Mouse (Mus musculus) ES-Bruce4 (cell line): ENCODE measurements around the gene Plekhm3. TPM values are rescaled to one million over a fixed set of nuclear protein-coding genes. Genes with fewer than 3 reads are reported as not detected.

Experiments used
- H3K27ac ChIP-seq: 2 replicates; pipeline ENCODE4 v1.5.1; 2012; ENCODE audit warnings: low read length, inconsistent platforms; ENCODE audit not compliant: insufficient read depth
- H3K27me3 ChIP-seq: 2 replicates; pipeline ENCODE4 v1.6.1; 2012; ENCODE audit warnings: mild to moderate bottlenecking, low read length, inconsistent platforms; ENCODE audit not compliant: control insufficient read depth, poor library complexity, insufficient read depth, severe bottlenecking
- H3K36me3 ChIP-seq: 2 replicates; pipeline ENCODE4 v1.6.1; 2012; ENCODE audit warnings: inconsistent platforms, mild to moderate bottlenecking, low read length, moderate library complexity; ENCODE audit not compliant: control insufficient read depth, poor library complexity, insufficient read depth, severe bottlenecking
- H3K4me1 ChIP-seq: one replicate; pipeline ENCODE4 v1.8.1; 2011; ENCODE audit warnings: low read length; ENCODE audit not compliant: control insufficient read depth, insufficient read depth
- H3K4me3 ChIP-seq: 2 replicates; pipeline ENCODE4 v1.5.1; 2011; ENCODE audit warnings: low read depth, mild to moderate bottlenecking, low read length
- H3K9ac ChIP-seq: 2 replicates; pipeline ENCODE4 v1.6.1; 2012; ENCODE audit warnings: low read depth, mild to moderate bottlenecking, inconsistent platforms; ENCODE audit not compliant: poor library complexity, severe bottlenecking
- H3K9me3 ChIP-seq: replicated peaks from 2 replicates; pipeline ENCODE4 v1.6.1; 2012; ENCODE audit warnings: mild to moderate bottlenecking, low read length, inconsistent platforms; ENCODE audit not compliant: control insufficient read depth, poor library complexity, insufficient read depth, severe bottlenecking
- CTCF ChIP-seq: IDR thresholded peaks from one replicate; pipeline ENCODE4 v1.8.1; 2011; ENCODE audit warnings: low read depth, low read length
- EP300 ChIP-seq: IDR thresholded peaks from 2 replicates; pipeline ENCODE4 v1.6.1; 2011; ENCODE audit warnings: low read depth, low read length; ENCODE audit not compliant: insufficient read depth
- POLR2A ChIP-seq: IDR thresholded peaks from one replicate; pipeline ENCODE4 v1.8.1; 2011; ENCODE audit warnings: low read length; ENCODE audit not compliant: insufficient read depth
- polyA plus RNA-seq: library from polyadenylated mRNA; stranded (reverse); fragments of >200 nt; gene quantifications from 2 replicates; pipeline ENCODE4 v1.2.4, GENCODE M21; 2011; ENCODE audit warnings: low read depth; ENCODE audit not compliant: missing spikeins, insufficient read depth, insufficient read length

The Plekhm3 gene
- polyA plus RNA-seq, 1 experiment = 9.5 TPM

- TF ChIP-seq CTCF = no peak
- TF ChIP-seq EP300 = no peak
- no peak overlapping the region for H3K4me3 ChIP-seq
- H3K27me3 ChIP-seq = no peaks in the 10 kb centered on the region
- no peak overlapping the region for H3K27ac ChIP-seq
- peaks cover 2% of the 10 kb centered on the region for H3K4me1 ChIP-seq
- H3K9ac ChIP-seq = no peak overlapping the region
- no peaks in the 10 kb centered on the region for H3K36me3 ChIP-seq
- no peaks in the 10 kb centered on the region for H3K9me3 ChIP-seq
Measured at GRCm38 (mm10) chr1:64950271-64950670, 6.4 kb downstream of the Plekhm3 start.

- no peaks in the 10 kb centered on the region for H3K27me3 ChIP-seq
- H3K9ac ChIP-seq = no peak overlapping the region
- no peaks in the 10 kb centered on the region for H3K9me3 ChIP-seq
- TF ChIP-seq POLR2A (no peak), CTCF (no peak), EP300 (no peak)
- no peaks in the 10 kb centered on the region for H3K36me3 ChIP-seq
- H3K4me1 ChIP-seq = peaks cover under 1% of the 10 kb centered on the region
- H3K4me3 ChIP-seq = no peak overlapping the region
- no peak overlapping the region for H3K27ac ChIP-seq
Measured at GRCm38 (mm10) chr1:64949377-64949776, 7.2 kb downstream of the Plekhm3 start.

- no peak overlapping the region for H3K4me3 ChIP-seq
- TF ChIP-seq EP300 (no peak), CTCF (no peak), POLR2A (no peak)
- no peaks in the 10 kb centered on the region for H3K27me3 ChIP-seq
- H3K9me3 ChIP-seq = no peaks in the 10 kb centered on the region
- no peak overlapping the region for H3K9ac ChIP-seq
- H3K4me1 ChIP-seq = no peaks in the 10 kb centered on the region
- H3K27ac ChIP-seq = no peak overlapping the region
- no peaks in the 10 kb centered on the region for H3K36me3 ChIP-seq
Measured at GRCm38 (mm10) chr1:64946106-64946505, 10.5 kb downstream of the Plekhm3 start.

- H3K9ac ChIP-seq = no peak overlapping the region
- H3K27me3 ChIP-seq = no peaks in the 10 kb centered on the region
- TF ChIP-seq EP300 = no peak
- TF ChIP-seq POLR2A = no peak
- TF ChIP-seq CTCF = no peak
- H3K27ac ChIP-seq = no peak overlapping the region
- H3K36me3 ChIP-seq = no peaks in the 10 kb centered on the region
- H3K4me3 ChIP-seq = no peak overlapping the region
- no peaks in the 10 kb centered on the region for H3K9me3 ChIP-seq
- no peaks in the 10 kb centered on the region for H3K4me1 ChIP-seq
Measured at GRCm38 (mm10) chr1:64945214-64945785, 11.3 kb downstream of the Plekhm3 start.

GRCm38 (mm10) chr1:64944746-64945145 lies 11.9 kb downstream of the Plekhm3 start:
- no peaks in the 10 kb centered on the region for H3K27me3 ChIP-seq
- no peak overlapping the region for H3K9ac ChIP-seq
- H3K36me3 ChIP-seq = no peaks in the 10 kb centered on the region
- H3K4me1 ChIP-seq = no peaks in the 10 kb centered on the region
- TF ChIP-seq EP300 = no peak
- no peak for TF ChIP-seq CTCF
- no peak for TF ChIP-seq POLR2A
- H3K4me3 ChIP-seq = no peak overlapping the region
- H3K9me3 ChIP-seq = no peaks in the 10 kb centered on the region
- H3K27ac ChIP-seq = no peak overlapping the region

- Histone ChIP-seq H3K9me3 (no peaks in the 10 kb centered on the region), H3K4me3 (no peak overlapping the region), H3K4me1 (no peaks in the 10 kb centered on the region), H3K27me3 (no peaks in the 10 kb centered on the region), H3K36me3 (no peaks in the 10 kb centered on the region), H3K9ac (no peak overlapping the region), H3K27ac (no peak overlapping the region)
- TF ChIP-seq EP300 = no peak
- no peak for TF ChIP-seq CTCF
- TF ChIP-seq POLR2A = no peak
Measured at GRCm38 (mm10) chr1:64942006-64942755, 14.4 kb downstream of the Plekhm3 start.
